Mouse (Mus musculus) embryo, embryonic 10 days (tissue): ENCODE data around the gene Trim58.

Experiments used
- DNase-seq: peaks from one replicate; pipeline ENCODE4 v3.0.0-alpha.2; 2015; ENCODE audit warnings: low spot score

Gene Trim58

GRCm38 (mm10) chr11:58643350-58643749 is 3.1 kb downstream of the Trim58 start:
- DNase-seq, result peak; percentile 71

- no peak for DNase-seq
Measured at GRCm38 (mm10) chr11:58655151-58655550, 14.9 kb downstream of the Trim58 start.

GRCm38 (mm10) chr11:58658596-58658995 is 18.3 kb downstream of the Trim58 start, which contains the start of gene Olfr322:
Gene Olfr322, plus strand, starts transcription at chr11:58658782.
- no peak for DNase-seq

- DNase-seq, result no peak
Measured at GRCm38 (mm10) chr11:58669252-58669651, 29.0 kb downstream of the Trim58 start.

GRCm38 (mm10) chr11:58671825-58672224 is 31.6 kb downstream of the Trim58 start:
- DNase-seq, result no peak

GRCm38 (mm10) chr11:58680799-58681198 is 40.5 kb downstream of the Trim58 start, which contains the start of gene Olfr320:
Gene Olfr320, plus strand, starts transcription at chr11:58681099.
- no peak for DNase-seq

- no peak for DNase-seq
Measured at GRCm38 (mm10) chr11:58698862-58699261, 58.6 kb downstream of the Trim58 start, which contains the start of gene Olfr319. Gene Olfr319, plus strand, starts transcription at chr11:58699162.
